Mouse (Mus musculus) frontal cortex, postnatal 25 days (tissue): ENCODE results near the gene Rab9b.
A peak's percentile ranks its signal among the peaks of the same experiment; 100 is the strongest.

ENCODE experiments used
- DNase-seq, 2 experiments: peaks; one replicate each; pipeline ENCODE4 v3.0.0; 2022; ENCODE audit warnings: low spot score in 2 of 2

The Rab9b gene

GRCm38 (mm10) chrX:136868061-136869040 lies at the start of gene Rab9b:
Rab9b (minus strand) TSS chrX:136868755.
- DNase-seq, result peak; percentile 8 to 34

GRCm38 (mm10) chrX:136904369-136904768 lies 35.8 kb upstream of the Rab9b start:
- DNase-seq, result no peak

- DNase-seq, result peak; percentile 2 to 6
Observed at GRCm38 (mm10) chrX:136895757-136896156, 27.2 kb upstream of the Rab9b start.

- DNase-seq, result no peak
Observed at GRCm38 (mm10) chrX:136850300-136850699, 18.3 kb downstream of the Rab9b start.

GRCm38 (mm10) chrX:136828610-136829009 lies 39.9 kb downstream of the Rab9b start:
- DNase-seq, result no peak

GRCm38 (mm10) chrX:136825016-136825415 lies 43.5 kb downstream of the Rab9b start:
- no peak for DNase-seq

GRCm38 (mm10) chrX:136822371-136822770 lies 46.2 kb downstream of the Rab9b start, which contains the start of gene Plp1:
Plp1 (plus strand) TSS chrX:136822671.
- no peak for DNase-seq

GRCm38 (mm10) chrX:136820250-136820649 lies 48.3 kb downstream of the Rab9b start:
- DNase-seq, result peak; percentile 69 to 71

GRCm38 (mm10) chrX:136819752-136820151 lies 48.8 kb downstream of the Rab9b start:
- no peak for DNase-seq
